ENCODE assay signal across 8 mouse cellular contexts in genomic region chr2:181679951-181680715, GRCm38 (mm10). TPM values are rescaled to one million over a fixed set of nuclear protein-coding genes. Genes with fewer than 3 reads are reported as not detected.
DNase-seq lines count a peak whose midpoint lies in the region; ATAC-seq and TF ChIP-seq lines count a peak whose summit lies in the region.

TSS of gene Tcea2 (plus strand) at chr2:181680310.

- H3K9ac ChIP-seq in embryonic facial prominence, embryonic 12.5 days, result peak within 1 kb of the TSS; percentile 81
- peak within 1 kb of the TSS; percentile 84 for H3K9ac ChIP-seq in midbrain, postnatal 0 days (replicated peaks; ENCODE audit: low read length, poor library complexity, severe bottlenecking)

- peak within 1 kb of the TSS; percentile 43 for H3K27ac ChIP-seq in embryonic facial prominence, embryonic 12.5 days
- H3K27ac ChIP-seq in midbrain, postnatal 0 days (ENCODE audit: low read depth, low read length), result peak within 1 kb of the TSS; percentile 85

- peak; percentile 46 for TF ChIP-seq CTCF in midbrain, postnatal 0 days (IDR thresholded peaks at IDR 0.05)

- peak; percentile 38; the same call in 1 of the 2 replicates for ATAC-seq in embryonic facial prominence, embryonic 12.5 days (ENCODE audit: insufficient number of reproducible peaks, insufficient read depth, low FRiP score, low TSS enrichment)
- ATAC-seq in midbrain, postnatal 0 days (ENCODE audit: low FRiP score), result peak; percentile 69

- 0 out of 2 replicates have a peak, but pooled peaks cover 3% of the 10 kb centered on the region for H3K36me3 ChIP-seq in embryonic facial prominence, embryonic 12.5 days
- 0 out of 2 replicates have a peak, but pooled peaks cover 3% of the 10 kb centered on the region for H3K36me3 ChIP-seq in midbrain, postnatal 0 days (ENCODE audit: insufficient read depth, low read length)

- H3K4me2 ChIP-seq in embryonic facial prominence, embryonic 12.5 days (replicated peaks), result peak within 1 kb of the TSS; percentile 89
- peak within 1 kb of the TSS; percentile 95 for H3K4me2 ChIP-seq in midbrain, postnatal 0 days (ENCODE audit: low read depth, low read length, poor library complexity, severe bottlenecking)

- DNase-seq in 416B (ENCODE audit: low read depth), result peak; percentile 86
- DNase-seq in adrenal gland, postnatal 10 days, result peak; percentile 82
- DNase-seq in heart, adult 9 months (ENCODE audit: low spot score in 2 of 2), result peak; percentile 66 to 72
- DNase-seq in kidney, adult 9 months, result peak; percentile 81
- peak; percentile 74 for DNase-seq in liver
- peak; percentile 80 for DNase-seq in midbrain, postnatal 0 days (ENCODE audit: low spot score)
- peak; percentile 64 to 82 for DNase-seq in spleen, postnatal 4 days (ENCODE audit: low spot score in 2 of 2)

- no peaks in the 10 kb centered on the region for H3K27me3 ChIP-seq in embryonic facial prominence, embryonic 12.5 days
- H3K27me3 ChIP-seq in midbrain, postnatal 0 days (ENCODE audit: insufficient read depth, low read length), result no peaks in the 10 kb centered on the region

- H3K9me3 ChIP-seq in embryonic facial prominence, embryonic 12.5 days, result no peaks in the 10 kb centered on the region
- no peaks in the 10 kb centered on the region for H3K9me3 ChIP-seq in midbrain, postnatal 0 days (ENCODE audit: low read length)

- H3K4me1 ChIP-seq in embryonic facial prominence, embryonic 12.5 days, result peaks cover 6% of the 10 kb centered on the region; the same call in 1 of the 2 replicates
- H3K4me1 ChIP-seq in midbrain, postnatal 0 days (ENCODE audit: insufficient read depth, low read length), result peaks cover 13% of the 10 kb centered on the region; the same call in 1 of the 2 replicates

- peak within 1 kb of the TSS; percentile 66 for H3K4me3 ChIP-seq in embryonic facial prominence, embryonic 12.5 days
- H3K4me3 ChIP-seq in midbrain, postnatal 0 days (ENCODE audit: low read depth, low read length), result peak within 1 kb of the TSS; percentile 65

- under 1% methylated on average over 68 of the region's 69 CpGs for WGBS in embryonic facial prominence, embryonic 12.5 days
- WGBS in midbrain, postnatal 0 days, result 0% methylated on average over 60 of the region's 69 CpGs

RNA-seq across cellular contexts. Expression of gene Tcea2, which starts in this region (rescaled TPM):
- 10 to 100 TPM; 11.4 to 13.5 TPM for total RNA-seq in adrenal gland, postnatal 10 days (2021)
- polyA plus RNA-seq in embryonic facial prominence, embryonic 12.5 days (2016; fragmentation: Nextera tagmentation; extraction: Ambion mirVana), result 29.5 and 31.0 TPM in 2 replicates
- 50.8 and 54.4 TPM in 2 replicates for total RNA-seq in midbrain, postnatal 0 days (2014; rRNA removed)
- 61.9 and 68.2 TPM in 2 replicates for polyA plus RNA-seq in midbrain, postnatal 0 days (2015; fragmentation: Nextera tagmentation; extraction: Ambion mirVana)

Comparison
In these comparisons a context has a peak if more than half of its experiments do, and no peak if none do; other contexts are left out.
1. Peak in every context shown above with its lines: DNase-seq, ATAC-seq, H3K4me3 ChIP-seq and H3K27ac ChIP-seq.